Mouse (Mus musculus): ENCODE data around the gene Vps25. TPM values are rescaled to one million over a fixed set of nuclear protein-coding genes. Genes with fewer than 3 reads are reported as not detected.
A peak's percentile ranks its signal among the peaks of the same experiment; 100 is the strongest.

The Vps25 gene
- total and polyA plus RNA-seq, 2 experiments from 2014 or later: 116 to 125 TPM

DNA sequence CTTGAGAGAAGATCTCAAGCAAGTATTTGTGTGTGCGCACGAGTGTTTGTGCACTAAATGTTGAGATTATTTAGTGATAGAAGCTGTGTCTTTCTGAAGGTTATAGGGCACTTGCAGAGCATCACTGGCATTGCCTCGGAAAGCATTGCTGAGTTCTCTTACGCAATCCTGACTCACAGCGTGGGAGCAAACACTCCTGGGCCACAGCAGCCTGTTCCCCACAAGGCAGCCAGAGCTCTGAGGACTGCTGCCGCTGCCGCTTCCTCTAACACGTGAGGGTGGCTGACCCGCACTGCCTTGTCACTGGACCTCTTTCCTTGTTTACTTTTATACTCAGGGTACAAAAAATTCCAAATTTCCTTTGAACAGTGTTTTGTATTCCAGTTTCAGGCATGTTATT lies 33.8 kb downstream of the Vps25 start:
- Histone ChIP-seq H3K27ac (ENCODE audit: low read depth) (no peak overlapping the region), H3K9me3 (replicated peaks; ENCODE audit: control insufficient read depth, low read length) (no peaks in the 10 kb centered on the region), H3K9ac (replicated peaks; ENCODE audit: low read depth, low read length) (no peak overlapping the region), H3K4me1 (ENCODE audit: control insufficient read depth, insufficient read depth) (no peaks in the 10 kb centered on the region), H3K4me2 (ENCODE audit: low read depth, low read length) (no peak overlapping the region), H3K27me3 (ENCODE audit: control insufficient read depth, insufficient read depth, low read length) (no peaks in the 10 kb centered on the region), H3K4me3 (ENCODE audit: low read depth, low read length) (no peak overlapping the region), H3K36me3 (replicated peaks; ENCODE audit: control insufficient read depth, insufficient read depth, low read length) (peaks cover 62% of the 10 kb centered on the region)
- no peak for TF ChIP-seq EP300 (IDR thresholded peaks at IDR 0.05; ENCODE audit: low read depth)
- TF ChIP-seq CTCF (IDR thresholded peaks at IDR 0.05; ENCODE audit: low read depth): no peak
- ATAC-seq (ENCODE audit: insufficient read depth, low read depth): no peak
- WGBS: 77% methylated on average over 9 of the region's 9 CpGs
- no peak for DNase-seq (ENCODE audit: low spot score)

DNA sequence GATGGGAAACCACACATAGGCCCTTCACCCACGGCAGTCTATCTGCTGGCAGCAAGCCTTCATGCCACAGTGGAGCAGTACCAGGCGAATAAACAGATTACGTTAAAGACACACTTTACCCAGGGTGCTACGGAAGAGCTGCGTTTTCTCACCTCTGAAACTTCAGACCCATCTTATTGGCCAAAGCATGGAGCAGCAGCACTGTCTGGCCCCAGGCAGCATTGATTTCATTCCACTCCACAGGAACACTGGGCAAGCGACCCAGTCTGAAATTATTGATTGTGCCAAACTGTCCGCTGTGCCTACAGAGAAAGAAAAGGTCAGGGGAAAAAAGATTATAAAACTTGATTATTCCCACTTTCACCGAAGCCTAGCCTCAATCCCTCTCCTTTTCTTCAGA lies 37.7 kb downstream of the Vps25 start:
- no peaks in the 10 kb centered on the region for H3K4me1 ChIP-seq (ENCODE audit: control insufficient read depth, insufficient read depth)
- no peak for ATAC-seq (ENCODE audit: insufficient read depth, low read depth)

DNA sequence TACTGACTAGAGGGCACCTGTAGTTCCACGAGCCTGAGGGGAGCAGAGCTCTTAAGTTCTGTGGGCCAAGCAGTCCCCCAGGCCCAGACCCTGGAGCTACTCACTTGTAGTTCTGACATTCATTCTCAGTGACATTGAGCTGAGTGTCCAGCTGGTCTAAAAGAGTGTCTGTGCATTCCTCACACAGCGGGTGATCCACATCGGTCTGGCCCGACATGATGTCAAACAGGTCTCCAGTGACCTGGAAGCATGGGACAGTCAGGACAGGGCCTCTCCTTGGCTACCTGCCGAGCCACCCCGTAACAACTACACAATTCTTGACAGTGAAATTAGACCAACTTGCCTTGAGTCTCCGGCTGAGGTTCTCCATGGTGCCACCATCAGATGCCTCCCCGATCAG lies 41.7 kb downstream of the Vps25 start:
- Histone ChIP-seq H3K27me3 (ENCODE audit: control insufficient read depth, insufficient read depth, low read length) (no peaks in the 10 kb centered on the region), H3K9ac (replicated peaks; ENCODE audit: low read depth, low read length) (no peak overlapping the region), H3K36me3 (replicated peaks; ENCODE audit: control insufficient read depth, insufficient read depth, low read length) (peaks cover 88% of the 10 kb centered on the region), H3K4me3 (ENCODE audit: low read depth, low read length) (no peak overlapping the region), H3K4me2 (ENCODE audit: low read depth, low read length) (no peak overlapping the region), H3K27ac (ENCODE audit: low read depth) (no peak overlapping the region), H3K9me3 (replicated peaks; ENCODE audit: control insufficient read depth, low read length) (no peaks in the 10 kb centered on the region), H3K4me1 (ENCODE audit: control insufficient read depth, insufficient read depth) (no peaks in the 10 kb centered on the region; the same call in 1 of the 2 replicates)
- no peak for TF ChIP-seq CTCF (IDR thresholded peaks at IDR 0.05; ENCODE audit: low read depth)
- no peak for TF ChIP-seq EP300 (IDR thresholded peaks at IDR 0.05; ENCODE audit: low read depth)
- DNase-seq (ENCODE audit: low spot score) (no peak), ATAC-seq (ENCODE audit: insufficient read depth, low read depth) (no peak)
- WGBS: 91% methylated on average over 8 of the region's 8 CpGs

More for the DNA sequence above, 37.7 kb downstream of the Vps25 start:
- Histone ChIP-seq H3K9me3 (replicated peaks; ENCODE audit: control insufficient read depth, low read length) (no peaks in the 10 kb centered on the region), H3K27ac (ENCODE audit: low read depth) (no peak overlapping the region), H3K4me2 (ENCODE audit: low read depth, low read length) (no peak overlapping the region), H3K36me3 (replicated peaks; ENCODE audit: control insufficient read depth, insufficient read depth, low read length) (peaks cover 91% of the 10 kb centered on the region), H3K9ac (replicated peaks; ENCODE audit: low read depth, low read length) (no peak overlapping the region), H3K4me3 (ENCODE audit: low read depth, low read length) (no peak overlapping the region), H3K27me3 (ENCODE audit: control insufficient read depth, insufficient read depth, low read length) (no peaks in the 10 kb centered on the region)
- no peak for TF ChIP-seq EP300 (IDR thresholded peaks at IDR 0.05; ENCODE audit: low read depth)
- TF ChIP-seq CTCF (IDR thresholded peaks at IDR 0.05; ENCODE audit: low read depth): no peak
- DNase-seq (ENCODE audit: low spot score): no peak
- WGBS: 93% methylated on average over 8 of the region's 8 CpGs

DNA sequence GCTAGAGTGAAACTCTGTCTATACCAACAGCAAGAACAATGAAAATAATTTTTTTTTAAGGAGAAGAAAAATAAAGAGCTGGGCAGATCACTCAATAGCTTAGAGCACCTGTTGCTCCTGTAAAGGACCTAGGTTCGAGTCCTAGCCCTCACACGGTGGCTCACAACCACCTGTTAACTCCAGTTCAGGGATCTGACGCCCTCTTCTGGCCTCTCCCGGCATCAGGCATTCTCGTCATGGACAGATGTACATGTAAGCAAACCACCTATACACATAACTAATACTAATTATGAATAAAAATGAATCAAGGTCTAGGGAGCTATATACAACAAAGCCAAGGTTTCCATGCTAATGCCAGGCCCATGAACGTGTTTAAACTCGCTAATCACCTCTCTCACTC lies 47.4 kb downstream of the Vps25 start:
- ATAC-seq (ENCODE audit: insufficient read depth, low read depth): no peak
- Histone ChIP-seq H3K9me3 (replicated peaks; ENCODE audit: control insufficient read depth, low read length) (no peaks in the 10 kb centered on the region), H3K4me2 (ENCODE audit: low read depth, low read length) (peak overlapping the region; percentile 100), H3K36me3 (replicated peaks; ENCODE audit: control insufficient read depth, insufficient read depth, low read length) (peaks cover 34% of the 10 kb centered on the region), H3K9ac (replicated peaks; ENCODE audit: low read depth, low read length) (peak overlapping the region; percentile 91), H3K4me1 (ENCODE audit: control insufficient read depth, insufficient read depth) (peaks cover 11% of the 10 kb centered on the region), H3K27ac (ENCODE audit: low read depth) (no peak overlapping the region), H3K4me3 (ENCODE audit: low read depth, low read length) (peak overlapping the region; percentile 93), H3K27me3 (ENCODE audit: control insufficient read depth, insufficient read depth, low read length) (no peaks in the 10 kb centered on the region)
- WGBS: 54% methylated on average over 7 of the region's 7 CpGs
- DNase-seq (ENCODE audit: low spot score): no peak
- TF ChIP-seq CTCF (IDR thresholded peaks at IDR 0.05; ENCODE audit: low read depth) (no peak), EP300 (IDR thresholded peaks at IDR 0.05; ENCODE audit: low read depth) (no peak)

DNA sequence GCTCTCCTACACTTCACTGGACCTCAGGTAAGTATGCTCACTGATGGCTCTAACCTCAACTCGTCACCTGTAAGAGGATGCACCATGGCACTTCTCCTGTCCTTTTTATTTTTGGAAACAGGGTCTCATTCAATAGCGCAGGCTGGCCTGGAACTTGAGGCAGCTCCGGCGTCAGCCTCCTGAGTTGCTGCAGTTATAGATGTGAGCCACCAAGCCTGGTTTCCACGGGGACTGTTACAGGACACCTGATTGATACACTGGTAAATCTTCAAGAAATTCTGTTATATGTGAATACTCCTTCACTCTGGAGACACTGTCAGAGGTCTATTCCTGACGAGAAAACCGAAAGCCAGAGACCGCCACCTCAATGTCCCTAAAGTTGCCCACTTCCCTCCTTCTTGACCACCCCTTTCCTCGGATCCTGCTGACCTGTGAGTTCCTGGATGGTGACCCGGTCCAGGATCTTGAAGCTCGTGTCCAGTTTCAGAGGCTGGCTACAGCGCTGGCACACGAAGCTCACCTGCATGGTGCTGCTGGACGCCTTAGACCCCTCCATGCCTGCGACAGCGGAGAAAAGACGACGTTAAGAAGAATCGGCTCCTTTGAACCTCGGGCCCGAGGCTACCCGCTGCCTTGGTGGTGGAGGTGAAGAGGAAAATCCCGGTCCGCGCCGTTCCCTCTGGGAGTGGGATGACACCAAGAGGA lies 47.9 kb downstream of the Vps25 start:
- WGBS: 9% methylated on average over 26 of the region's 26 CpGs
- Histone ChIP-seq H3K9me3 (replicated peaks; ENCODE audit: control insufficient read depth, low read length) (no peaks in the 10 kb centered on the region), H3K36me3 (replicated peaks; ENCODE audit: control insufficient read depth, insufficient read depth, low read length) (peaks cover 32% of the 10 kb centered on the region), H3K27ac (ENCODE audit: low read depth) (peak overlapping the region; percentile 74), H3K4me1 (ENCODE audit: control insufficient read depth, insufficient read depth) (peaks cover 11% of the 10 kb centered on the region), H3K4me3 (ENCODE audit: low read depth, low read length) (peak overlapping the region; percentile 93), H3K4me2 (ENCODE audit: low read depth, low read length) (peak overlapping the region; percentile 100), H3K27me3 (ENCODE audit: control insufficient read depth, insufficient read depth, low read length) (no peaks in the 10 kb centered on the region), H3K9ac (replicated peaks; ENCODE audit: low read depth, low read length) (peak overlapping the region; percentile 91)
- ATAC-seq (ENCODE audit: insufficient read depth, low read depth) (no peak), DNase-seq (ENCODE audit: low spot score) (no peak)
- TF ChIP-seq EP300 (IDR thresholded peaks at IDR 0.05; ENCODE audit: low read depth) (no peak), CTCF (IDR thresholded peaks at IDR 0.05; ENCODE audit: low read depth) (no peak)
